Mouse (Mus musculus): Measurements from ENCODE around the gene Ddx41. TPM values are rescaled to one million over a fixed set of nuclear protein-coding genes. Genes with fewer than 3 reads are reported as not detected.

The Ddx41 gene
- polyA plus RNA-seq, 1 experiment from 2014 or later = 90.0 TPM

DNA sequence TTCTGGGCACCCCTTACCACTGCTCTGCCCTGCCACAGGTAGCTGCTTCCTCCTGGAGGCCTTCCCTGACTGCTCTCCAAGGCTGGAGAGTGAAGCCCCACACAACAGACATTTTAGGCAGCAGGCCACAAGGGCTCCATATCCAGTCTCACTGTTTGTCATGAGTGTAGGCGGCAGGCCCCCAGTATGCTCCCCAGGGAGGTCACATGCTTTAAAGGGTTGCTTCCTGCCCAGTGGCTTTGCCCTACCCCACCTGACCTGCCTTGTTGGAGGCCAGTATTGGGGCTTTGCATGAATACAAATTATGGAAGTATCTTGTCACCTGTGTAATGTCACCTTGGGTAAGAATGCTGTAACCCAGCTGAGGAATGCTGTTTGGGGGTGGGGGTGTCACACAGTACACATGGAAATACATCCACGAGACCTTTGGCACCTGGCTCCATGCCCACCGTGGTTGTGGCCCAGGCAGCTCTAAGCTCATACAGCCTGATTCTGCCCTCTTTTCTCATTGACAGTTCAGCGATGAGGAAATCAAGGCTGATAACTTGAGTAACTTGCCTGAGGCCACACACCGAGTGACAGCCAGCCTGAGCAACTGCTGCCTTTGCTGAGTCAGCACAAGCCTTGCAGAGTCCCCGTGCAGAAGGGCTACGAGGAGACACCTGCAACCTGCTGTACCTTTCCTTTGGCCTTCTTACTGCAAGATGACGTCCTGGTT is 7.1 kb downstream of the Ddx41 start, which contains the start of gene Dok3:
Gene Dok3 (minus strand): TSS at position 99 of the 718 bp plus-strand sequence.
- DNase-seq (ENCODE audit: low spot score) = no peak
- 83% methylated on average over 8 of the region's 8 CpGs for WGBS
- no peak within 1 kb of the TSS for H3K27ac ChIP-seq (replicated peaks)
- H3K4me1 ChIP-seq = no peaks in the 10 kb centered on the region
- H3K36me3 ChIP-seq (replicated peaks) = peaks cover 62% of the 10 kb centered on the region
- no peaks in the 10 kb centered on the region for H3K27me3 ChIP-seq (replicated peaks; ENCODE audit: low read depth, poor library complexity, severe bottlenecking)
- 0 out of 2 replicates have a peak within 1 kb of the TSS, but pooled peaks have one; percentile 5 for H3K4me3 ChIP-seq
- no peaks in the 10 kb centered on the region for H3K9me3 ChIP-seq

DNA sequence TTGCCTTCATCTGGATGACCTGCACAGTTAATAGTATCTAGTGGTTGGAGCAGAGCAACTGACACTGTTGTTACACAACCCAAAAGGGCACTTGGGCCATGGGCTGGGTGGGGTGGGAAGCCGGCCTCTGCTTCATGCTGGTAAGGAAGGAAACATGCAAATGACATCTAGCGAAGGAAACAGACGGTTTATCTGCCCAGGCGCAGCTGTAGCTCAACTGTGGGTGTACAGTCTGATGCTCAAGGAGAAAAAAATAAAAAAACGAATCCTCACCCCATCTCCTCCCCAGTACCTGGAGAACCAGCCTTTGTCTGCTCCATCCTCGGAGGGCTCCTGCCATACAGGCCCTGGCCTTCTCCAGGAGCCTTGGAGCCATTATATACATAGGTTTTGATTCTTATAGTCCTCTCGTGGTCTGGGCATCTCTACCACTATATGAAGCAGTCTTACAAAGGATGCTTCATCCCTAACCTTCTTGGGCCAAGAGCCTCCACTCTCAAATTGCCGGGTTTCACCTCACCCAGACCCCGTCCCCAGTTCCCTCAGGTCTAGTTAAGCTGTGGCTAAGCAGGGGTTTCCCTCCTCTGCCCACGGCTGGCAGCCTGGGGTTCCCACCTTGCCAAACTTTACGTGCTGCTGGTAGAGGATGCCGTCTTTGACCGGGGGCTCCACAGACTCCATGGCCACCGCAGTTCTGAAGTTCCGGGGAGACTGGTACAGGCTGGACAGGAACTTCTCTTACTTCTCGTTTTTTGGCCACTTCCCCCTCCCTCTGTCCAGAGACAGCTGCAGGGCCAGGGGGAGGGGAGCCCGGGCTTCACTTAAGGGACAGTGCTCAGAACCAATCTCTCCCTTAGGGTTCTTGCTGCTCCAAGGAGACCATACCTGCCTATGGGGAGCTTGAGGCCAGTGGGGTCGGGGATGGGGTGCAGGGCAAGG is 8.4 kb downstream of the Ddx41 start:
- Histone ChIP-seq H3K4me3 (no peak overlapping the region), H3K4me1 (peaks cover 12% of the 10 kb centered on the region), H3K27me3 (replicated peaks; ENCODE audit: low read depth, poor library complexity, severe bottlenecking) (no peaks in the 10 kb centered on the region), H3K9me3 (no peaks in the 10 kb centered on the region), H3K27ac (replicated peaks) (no peak overlapping the region), H3K36me3 (replicated peaks) (peaks cover 58% of the 10 kb centered on the region)
- WGBS = 83% methylated on average over 18 of the region's 18 CpGs
- no peak for DNase-seq (ENCODE audit: low spot score)

DNA sequence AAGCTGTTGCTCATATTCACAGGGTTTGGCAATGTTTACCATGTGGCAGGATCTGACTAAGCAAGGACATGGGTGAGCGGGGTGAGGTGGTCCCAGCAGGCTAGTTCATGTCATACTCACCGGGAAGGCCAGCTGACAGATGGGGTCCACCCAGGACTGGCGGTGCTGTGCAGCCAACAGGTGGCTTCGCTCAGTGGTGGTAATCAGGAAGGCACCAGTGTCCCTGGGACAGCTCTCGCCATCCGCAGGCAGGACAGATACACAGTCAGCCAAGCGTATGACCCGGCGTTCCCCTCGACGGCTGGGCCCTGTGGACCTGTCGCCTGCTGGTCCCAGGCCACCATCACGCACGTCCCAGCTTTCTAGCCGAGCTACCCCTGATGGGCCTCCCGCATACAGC is 9.2 kb downstream of the Ddx41 start:
- Histone ChIP-seq H3K36me3 (replicated peaks) (peaks cover 55% of the 10 kb centered on the region), H3K4me1 (peaks cover 19% of the 10 kb centered on the region), H3K27ac (replicated peaks) (no peak overlapping the region), H3K4me3 (no peak overlapping the region), H3K27me3 (replicated peaks; ENCODE audit: low read depth, poor library complexity, severe bottlenecking) (no peaks in the 10 kb centered on the region), H3K9me3 (no peaks in the 10 kb centered on the region)
- DNase-seq (ENCODE audit: low spot score) = no peak
- WGBS = 92% methylated on average over 16 of the region's 16 CpGs

DNA sequence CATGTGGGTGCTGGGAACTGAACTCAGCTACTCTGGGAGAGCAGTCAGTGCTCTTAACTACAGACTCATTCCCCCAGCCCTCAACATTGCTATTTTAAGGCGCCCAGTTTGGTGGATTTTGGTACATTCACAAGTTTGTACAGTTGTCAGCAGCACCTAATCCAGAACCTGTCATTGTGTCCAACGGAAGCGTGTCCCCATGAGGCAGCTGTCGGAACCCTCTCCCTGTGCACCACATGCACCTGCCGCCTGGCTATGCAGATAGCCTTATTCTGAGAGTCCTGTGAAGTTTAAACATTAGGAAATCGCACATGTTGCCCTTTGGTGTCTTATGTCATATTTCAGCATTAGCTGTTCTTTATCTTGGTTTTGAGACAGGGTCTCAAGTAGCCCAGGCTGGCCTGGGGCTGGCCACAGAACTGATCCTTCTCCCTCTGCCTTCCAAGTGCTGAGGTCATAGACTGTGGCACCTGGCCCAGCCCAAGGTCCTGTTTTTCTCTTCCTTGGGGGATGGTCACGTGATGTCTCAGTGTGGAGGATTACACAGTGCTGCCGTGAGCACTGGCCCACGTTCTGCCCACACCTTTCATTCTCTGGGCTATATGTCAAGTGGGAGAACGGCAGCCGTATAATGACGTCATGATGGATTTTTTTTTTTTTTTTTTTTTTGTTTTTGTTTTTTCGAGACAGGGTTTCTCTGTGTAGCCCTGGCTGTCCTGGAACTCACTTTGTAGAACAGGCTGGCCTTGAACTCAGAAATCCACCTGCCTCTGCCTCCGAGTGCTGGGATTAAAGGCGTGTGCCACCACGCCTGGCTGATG is 10.5 kb downstream of the Ddx41 start:
- no peak overlapping the region for H3K4me3 ChIP-seq
- DNase-seq (ENCODE audit: low spot score) = no peak
- no peak overlapping the region for H3K27ac ChIP-seq (replicated peaks)
- H3K36me3 ChIP-seq (replicated peaks) = peaks cover 42% of the 10 kb centered on the region
- peaks cover 19% of the 10 kb centered on the region for H3K4me1 ChIP-seq
- WGBS = 83% methylated on average over 16 of the region's 16 CpGs
- no peaks in the 10 kb centered on the region for H3K27me3 ChIP-seq (replicated peaks; ENCODE audit: low read depth, poor library complexity, severe bottlenecking)
- H3K9me3 ChIP-seq = no peaks in the 10 kb centered on the region

DNA sequence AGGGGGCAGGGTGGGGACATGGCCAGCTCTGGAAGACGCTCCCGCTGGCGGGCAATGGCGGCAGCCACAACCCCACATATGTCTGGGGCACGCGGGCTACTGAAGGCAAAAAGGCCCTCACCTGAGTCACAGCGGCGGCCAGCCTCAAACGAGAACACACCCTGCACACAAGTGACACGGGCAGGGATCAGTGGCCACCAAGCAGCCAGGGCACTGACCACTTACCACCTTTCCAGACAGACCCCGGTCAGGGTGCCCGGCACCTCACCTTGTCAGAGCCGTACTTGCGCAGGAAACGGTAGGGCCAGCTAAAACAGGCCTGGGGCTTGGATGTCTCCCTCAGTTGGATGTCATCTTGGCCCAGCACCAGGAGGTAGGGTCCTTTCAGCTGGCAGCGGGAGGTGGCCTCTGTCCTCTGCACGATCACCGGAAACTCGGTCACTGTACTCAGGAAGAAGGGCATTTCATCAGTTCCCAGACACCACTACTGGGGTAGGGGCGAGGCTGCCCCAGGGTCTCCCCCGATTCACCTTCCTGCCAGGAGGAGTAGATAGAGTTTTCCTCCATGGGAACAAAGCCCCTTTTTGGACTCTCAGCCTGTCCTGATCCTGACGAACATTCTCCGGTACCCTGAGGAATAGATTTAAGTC is 12.4 kb downstream of the Ddx41 start:
- Histone ChIP-seq H3K27me3 (replicated peaks; ENCODE audit: low read depth, poor library complexity, severe bottlenecking) (no peaks in the 10 kb centered on the region), H3K4me3 (0 out of 2 replicates have a peak overlapping the region, but pooled peaks have one; percentile 27), H3K27ac (replicated peaks) (peak overlapping the region; percentile 81), H3K36me3 (replicated peaks) (peaks cover 24% of the 10 kb centered on the region), H3K4me1 (peaks cover 19% of the 10 kb centered on the region), H3K9me3 (no peaks in the 10 kb centered on the region)
- WGBS = 85% methylated on average over 23 of the region's 23 CpGs
- DNase-seq (ENCODE audit: low spot score) = no peak

DNA sequence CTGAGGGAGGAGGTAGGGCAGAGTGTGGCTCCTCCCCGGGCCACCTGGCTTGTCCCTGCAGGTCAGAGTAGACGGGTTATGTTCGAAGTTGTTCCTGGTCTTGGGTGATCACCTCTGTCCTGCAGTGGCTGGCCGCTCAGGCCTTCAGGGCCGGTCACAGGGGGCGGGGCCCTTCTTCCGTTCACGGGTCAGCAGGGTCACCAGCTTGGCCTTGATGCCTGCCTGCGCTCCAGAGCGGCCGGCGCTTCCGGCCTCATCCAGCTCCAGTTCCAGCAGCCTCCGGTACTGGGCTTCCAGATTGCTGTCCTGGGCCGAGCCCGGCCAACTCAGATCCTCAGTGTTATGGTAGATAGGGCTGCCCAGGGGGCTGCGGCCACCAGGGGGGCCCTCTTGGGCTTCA is 13.2 kb downstream of the Ddx41 start:
- peak; percentile 60 for DNase-seq (ENCODE audit: low spot score)

DNA sequence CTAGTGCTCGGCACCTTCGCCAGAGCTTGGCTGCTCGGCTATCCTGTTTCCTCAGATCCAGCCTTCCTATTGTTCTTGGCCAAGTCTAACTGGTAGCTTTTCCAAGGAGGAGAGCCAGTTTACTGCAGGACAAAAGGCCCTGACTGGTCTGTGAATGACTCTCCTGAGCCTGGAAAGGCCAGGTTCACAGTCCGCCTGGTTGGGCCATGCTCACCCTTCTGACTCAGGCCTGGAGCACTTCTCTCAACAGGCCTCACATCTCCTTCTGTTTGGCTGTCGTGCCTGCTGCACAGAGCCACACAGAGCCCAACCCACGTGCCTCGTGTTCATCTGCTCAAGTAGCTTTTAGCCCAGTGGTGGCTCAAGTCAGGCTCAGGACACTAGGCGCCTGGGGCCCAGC is 13.7 kb downstream of the Ddx41 start:
- Histone ChIP-seq H3K36me3 (replicated peaks) (peaks cover 21% of the 10 kb centered on the region), H3K4me1 (peaks cover 19% of the 10 kb centered on the region), H3K9me3 (no peaks in the 10 kb centered on the region), H3K27ac (replicated peaks) (peak overlapping the region; percentile 81), H3K4me3 (no peak overlapping the region), H3K27me3 (replicated peaks; ENCODE audit: low read depth, poor library complexity, severe bottlenecking) (no peaks in the 10 kb centered on the region)
- 66% methylated on average over 8 of the region's 8 CpGs for WGBS
- peak; percentile 27 for DNase-seq (ENCODE audit: low spot score)

More for the DNA sequence above, 13.2 kb downstream of the Ddx41 start:
- peaks cover 19% of the 10 kb centered on the region for H3K4me1 ChIP-seq
- no peaks in the 10 kb centered on the region for H3K27me3 ChIP-seq (replicated peaks; ENCODE audit: low read depth, poor library complexity, severe bottlenecking)
- H3K9me3 ChIP-seq = no peaks in the 10 kb centered on the region
- 33% methylated on average over 17 of the region's 17 CpGs for WGBS
- peak overlapping the region; percentile 81 for H3K27ac ChIP-seq (replicated peaks)
- peak overlapping the region; percentile 27; the same call in 1 of the 2 replicates for H3K4me3 ChIP-seq
- peaks cover 21% of the 10 kb centered on the region for H3K36me3 ChIP-seq (replicated peaks)

DNA sequence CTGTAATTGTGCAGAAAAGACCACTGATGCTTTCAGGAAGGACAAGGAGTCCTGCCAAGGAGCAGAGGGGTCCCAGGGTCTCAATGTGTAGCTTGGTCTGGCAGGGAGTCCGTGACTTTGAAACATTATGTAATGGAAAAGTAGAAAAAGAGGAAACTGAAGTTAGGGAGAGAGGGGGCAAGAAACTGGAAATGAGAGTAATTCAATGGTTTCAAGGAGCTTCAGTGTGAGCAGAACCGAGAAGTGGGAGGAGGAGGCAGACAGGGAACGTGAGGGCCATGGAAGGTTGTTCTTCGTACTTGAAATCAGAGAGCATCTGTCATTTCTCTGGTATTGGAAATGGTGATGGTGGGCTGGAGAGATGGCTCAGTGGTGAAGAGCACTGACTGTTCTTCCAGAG is 16.9 kb downstream of the Ddx41 start:
- Histone ChIP-seq H3K9me3 (no peaks in the 10 kb centered on the region), H3K36me3 (replicated peaks) (peaks cover 15% of the 10 kb centered on the region), H3K27ac (replicated peaks) (no peak overlapping the region), H3K27me3 (replicated peaks; ENCODE audit: low read depth, poor library complexity, severe bottlenecking) (peaks cover 10% of the 10 kb centered on the region; the same call in 1 of the 2 replicates), H3K4me3 (no peak overlapping the region), H3K4me1 (peaks cover 21% of the 10 kb centered on the region)
- WGBS = 77% methylated on average over 4 of the region's 4 CpGs
- DNase-seq (ENCODE audit: low spot score) = no peak

DNA sequence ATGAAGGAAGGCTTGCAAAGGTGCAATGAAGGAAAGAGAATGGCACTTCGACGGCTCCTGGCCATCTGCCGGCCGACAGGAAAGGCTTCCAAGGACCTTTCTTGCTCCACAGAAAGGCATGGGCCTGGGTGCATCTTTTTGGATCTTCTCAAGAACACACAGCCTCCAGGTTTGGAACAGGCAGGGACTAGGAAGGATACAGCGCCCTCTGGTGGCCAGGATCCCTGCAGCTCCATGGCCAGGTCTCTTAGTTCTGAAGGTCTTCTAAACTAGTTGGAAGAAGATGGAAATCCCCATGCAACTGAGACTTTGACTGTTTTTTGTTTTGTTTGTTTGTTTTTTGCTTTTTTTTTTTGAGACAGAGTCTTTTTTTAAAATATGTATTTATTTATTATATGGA is 19.5 kb downstream of the Ddx41 start:
- no peak overlapping the region for H3K27ac ChIP-seq (replicated peaks)
- no peak overlapping the region for H3K4me3 ChIP-seq
- H3K27me3 ChIP-seq (replicated peaks; ENCODE audit: low read depth, poor library complexity, severe bottlenecking) = peaks cover 15% of the 10 kb centered on the region; the same call in 1 of the 2 replicates
- peak; percentile 91 for DNase-seq (ENCODE audit: low spot score)
- no peaks in the 10 kb centered on the region; the same call in 1 of the 2 replicates for H3K36me3 ChIP-seq (replicated peaks)
- 6% methylated on average over 5 of the region's 5 CpGs for WGBS
- no peaks in the 10 kb centered on the region for H3K9me3 ChIP-seq
- H3K4me1 ChIP-seq = peaks cover 24% of the 10 kb centered on the region

DNA sequence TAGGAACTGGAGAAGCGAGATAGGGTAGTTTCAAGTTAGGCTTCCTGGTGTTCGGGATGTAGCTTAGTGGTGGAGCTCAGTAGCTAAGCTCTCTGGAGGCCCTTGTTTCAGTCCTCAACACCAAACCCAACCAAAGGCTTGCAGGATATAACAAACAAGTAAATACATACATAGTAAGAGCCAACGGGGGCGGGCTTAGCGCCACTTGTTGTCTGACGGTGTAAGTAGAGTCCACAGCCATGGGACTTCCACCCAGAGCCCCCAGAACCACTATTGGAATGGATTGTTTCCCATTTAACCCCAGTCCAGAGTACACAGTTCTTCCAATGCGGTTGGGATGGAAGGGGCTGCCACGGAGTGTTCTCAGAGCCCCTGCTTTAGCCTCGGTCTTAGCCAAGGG is 22.6 kb downstream of the Ddx41 start:
- Histone ChIP-seq H3K4me3 (peak overlapping the region; percentile 93), H3K9me3 (no peaks in the 10 kb centered on the region), H3K36me3 (replicated peaks) (peaks cover 29% of the 10 kb centered on the region), H3K27ac (replicated peaks) (no peak overlapping the region; the same call in 1 of the 2 replicates), H3K4me1 (peaks cover 51% of the 10 kb centered on the region), H3K27me3 (replicated peaks; ENCODE audit: low read depth, poor library complexity, severe bottlenecking) (peaks cover 15% of the 10 kb centered on the region; the same call in 1 of the 2 replicates)
- DNase-seq (ENCODE audit: low spot score) = no peak
- 36% methylated on average over 9 of the region's 9 CpGs for WGBS

DNA sequence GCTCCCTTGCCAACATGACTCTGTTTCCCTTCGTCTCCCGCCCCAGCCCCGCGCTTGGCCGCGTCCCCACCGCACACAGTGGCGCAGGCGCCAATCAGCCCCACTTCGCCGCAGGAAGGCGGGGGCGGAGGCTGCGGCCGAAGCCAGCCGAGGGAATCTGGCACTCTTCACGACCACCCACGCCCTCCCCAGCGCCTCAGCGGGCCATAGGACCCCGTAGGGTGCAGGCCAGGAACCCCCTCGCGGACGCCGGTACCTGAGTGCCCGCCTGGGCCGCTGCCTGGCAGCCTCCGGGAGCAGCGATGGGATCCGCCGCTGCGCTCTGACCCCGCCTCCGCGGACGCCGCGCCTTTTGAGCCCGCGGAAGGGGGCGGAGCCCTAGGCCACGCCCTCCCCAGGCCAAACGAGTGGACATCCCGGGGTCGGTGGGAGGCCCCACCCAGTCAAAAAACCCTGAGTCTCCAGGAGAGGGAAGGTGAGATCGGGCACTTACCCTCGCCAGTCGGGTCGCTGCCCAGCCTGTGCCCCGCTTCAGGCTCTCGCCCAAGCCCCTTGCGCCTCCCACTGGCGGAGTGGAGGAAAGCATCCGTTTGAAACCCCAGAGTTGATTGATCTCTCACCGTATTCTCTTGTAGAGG is 23.2 kb downstream of the Ddx41 start, which contains the start of gene Pdlim7:
Gene Pdlim7 (minus strand): TSS at position 566 of the 638 bp plus-strand sequence.
- DNase-seq (ENCODE audit: low spot score) = peak; percentile 95
- H3K27ac ChIP-seq (replicated peaks) = peak within 1 kb of the TSS; percentile 97
- peaks cover 35% of the 10 kb centered on the region for H3K36me3 ChIP-seq (replicated peaks)
- peaks cover 57% of the 10 kb centered on the region for H3K4me1 ChIP-seq
- H3K4me3 ChIP-seq = peak within 1 kb of the TSS; percentile 93
- H3K27me3 ChIP-seq (replicated peaks; ENCODE audit: low read depth, poor library complexity, severe bottlenecking) = peaks cover 15% of the 10 kb centered on the region; the same call in 1 of the 2 replicates
- WGBS = under 1% methylated on average over 55 of the region's 55 CpGs
- H3K9me3 ChIP-seq = no peaks in the 10 kb centered on the region

All from embryonic facial prominence, embryonic 10.5 days (tissue).